Mouse (Mus musculus) liver, adult (tissue): ENCODE measurements around the gene Alad.

Source experiments
- GATA4 ChIP-seq: IDR thresholded peaks from 2 replicates; pipeline ENCODE4 v1.6.1; 2014; ENCODE audit warnings: mild to moderate bottlenecking, low read length; ENCODE audit not compliant: insufficient replicate concordance

Alad gene

DNA sequence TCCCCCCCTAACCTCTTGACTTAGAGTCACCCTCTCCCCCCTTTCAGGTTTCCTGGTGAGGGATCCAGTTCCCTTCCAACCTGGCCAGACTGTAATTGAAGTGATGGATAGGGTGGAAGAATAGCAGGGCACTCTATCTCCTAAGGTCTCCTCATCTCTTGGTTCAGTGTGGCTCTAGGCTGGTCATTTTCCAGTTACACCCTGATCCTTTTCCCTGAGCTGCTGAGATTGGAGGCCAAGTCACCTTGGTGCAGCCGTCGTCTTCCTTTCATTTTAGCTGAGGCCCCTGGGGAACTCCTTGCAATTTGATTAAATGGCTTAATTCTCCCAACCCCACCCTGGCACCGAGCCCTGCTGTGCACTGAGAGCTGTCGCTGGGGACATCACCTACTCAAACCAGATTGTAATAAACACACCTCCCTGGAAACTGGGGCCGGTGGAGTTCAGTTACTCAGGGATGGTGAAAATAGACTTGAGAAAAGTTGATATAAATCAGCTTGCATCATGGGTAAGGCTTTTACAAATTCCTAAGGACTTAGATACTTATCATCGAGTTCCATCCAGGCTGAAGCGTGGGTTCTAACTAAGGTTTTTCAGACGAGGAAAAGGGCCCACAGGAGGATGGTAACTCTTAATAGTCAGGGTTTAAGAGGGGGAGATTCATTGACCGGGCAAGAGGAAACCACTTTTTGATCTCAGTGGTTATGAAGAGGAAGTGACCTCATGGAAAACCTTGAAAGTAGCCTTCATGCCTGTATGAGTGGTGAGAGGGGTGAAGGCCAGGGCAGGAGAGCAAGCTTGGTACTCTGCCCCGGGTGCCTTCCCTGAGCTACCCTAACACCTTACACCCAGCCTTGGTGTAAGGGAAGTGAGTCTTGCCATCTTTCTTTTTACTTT, 38.8 kb downstream of the Alad start:
- TF ChIP-seq GATA4 = no peak

DNA sequence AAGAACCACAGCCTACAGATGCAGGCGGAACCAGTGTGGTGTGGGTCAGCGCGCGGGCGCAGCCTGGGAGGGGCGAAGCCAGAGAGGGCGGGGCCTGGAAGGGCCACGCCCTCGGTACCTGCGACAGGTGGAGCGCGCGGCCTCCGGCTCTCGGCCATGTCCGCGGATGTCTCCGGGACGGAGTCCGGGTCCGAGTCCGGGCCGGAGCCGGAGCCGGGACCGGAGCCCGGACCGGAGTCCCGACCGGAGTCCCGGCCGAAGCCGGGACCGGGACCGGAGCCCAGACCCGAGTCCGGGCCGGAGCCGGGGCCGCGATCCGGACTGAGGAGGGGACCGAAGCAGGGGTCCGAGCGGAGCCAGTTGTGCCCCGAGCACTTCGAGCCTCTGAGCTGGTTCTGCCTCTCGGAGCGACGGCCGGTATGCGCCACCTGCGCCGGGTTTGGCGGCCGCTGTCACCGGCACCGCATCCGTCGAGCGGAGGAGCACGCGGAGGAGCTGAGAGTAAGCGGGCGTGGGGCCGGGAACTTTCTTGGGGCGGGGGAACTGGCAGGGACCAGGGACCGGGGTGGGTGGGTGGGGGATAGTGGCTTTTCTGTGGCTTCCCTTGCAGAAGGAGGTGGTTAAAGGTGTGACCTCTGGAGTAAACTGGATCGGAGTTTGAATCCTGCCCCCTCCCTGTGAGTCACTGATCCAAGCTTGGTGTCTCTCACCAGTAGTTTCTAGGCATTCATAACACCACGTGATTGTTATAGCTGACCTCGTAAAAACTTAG, 39.6 kb downstream of the Alad start, which contains the start of gene Bspry:
TSS of gene Bspry (plus strand) at position 117 of the 772 bp plus-strand sequence.
- TF ChIP-seq GATA4 = no peak

DNA sequence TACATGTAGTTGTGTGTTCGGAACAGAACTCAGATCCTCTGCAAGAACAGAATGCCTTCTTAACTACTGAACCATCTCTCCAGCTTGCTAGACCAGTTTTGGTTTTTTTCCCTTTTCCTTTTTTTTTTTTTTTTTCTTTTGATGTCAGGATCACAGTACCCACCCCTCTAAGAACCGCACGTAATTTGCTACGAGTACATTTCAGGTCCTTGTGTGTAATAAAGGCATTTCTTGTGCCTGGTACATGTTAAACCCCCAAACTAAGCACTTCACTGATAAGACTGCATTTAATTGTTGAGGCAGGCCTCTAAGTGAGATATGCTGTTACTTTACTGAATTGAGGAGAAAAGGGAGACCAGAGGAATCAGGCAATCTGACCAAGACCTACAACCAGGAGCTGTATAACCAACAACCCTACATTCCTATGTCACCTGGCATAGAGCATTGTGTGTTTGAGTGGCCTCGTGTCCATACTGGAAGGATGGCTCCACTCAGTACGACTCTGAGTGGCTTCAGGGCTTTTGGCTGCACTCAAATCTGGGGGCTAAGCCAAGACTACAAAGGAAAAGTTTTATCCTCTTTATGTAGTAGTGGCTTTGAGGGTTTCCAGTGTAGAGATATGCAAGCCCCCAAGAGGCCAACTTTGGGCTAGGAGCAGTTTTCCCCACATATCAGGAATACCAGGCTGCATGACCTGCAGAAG, 42.0 kb downstream of the Alad start:
- TF ChIP-seq GATA4 = no peak

DNA sequence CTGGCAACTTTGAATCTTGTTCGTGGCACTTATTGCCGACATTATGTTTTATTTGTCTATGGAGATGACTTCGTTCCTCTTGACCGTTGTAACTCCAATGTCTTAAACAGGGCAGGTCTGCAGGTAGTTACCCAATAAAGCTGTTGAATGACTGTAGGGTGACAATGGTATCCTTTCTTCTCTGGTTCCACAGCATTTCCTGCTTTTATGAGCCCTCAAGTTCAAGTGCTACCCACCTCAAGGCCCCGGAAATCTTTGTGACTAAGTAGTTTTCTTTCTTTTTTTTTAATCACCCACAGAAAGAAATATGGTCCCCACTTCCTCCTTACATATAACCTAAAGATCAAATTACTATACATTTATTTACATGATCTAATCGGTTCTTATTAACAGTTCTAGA, 43.9 kb downstream of the Alad start:
- no peak for TF ChIP-seq GATA4

DNA sequence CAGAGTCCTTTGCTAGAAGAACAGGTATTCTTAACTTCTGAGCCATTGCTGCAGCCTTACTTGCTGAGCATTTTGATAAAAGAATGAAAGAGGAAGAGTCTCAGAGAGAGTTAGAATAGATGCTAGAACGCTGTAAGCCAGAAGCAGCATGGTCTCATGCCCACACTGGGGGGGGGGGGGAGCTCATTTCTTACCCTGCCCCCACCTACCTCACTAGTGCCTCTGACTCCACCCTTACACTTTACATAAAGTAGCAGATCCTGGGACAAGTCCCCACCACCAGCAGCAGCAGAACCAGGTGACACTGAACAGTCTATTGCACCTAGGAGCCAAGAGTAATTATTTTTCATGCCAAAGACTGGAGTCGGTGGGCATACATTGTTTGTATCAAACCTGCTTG, 44.6 kb downstream of the Alad start:
- no peak for TF ChIP-seq GATA4

DNA sequence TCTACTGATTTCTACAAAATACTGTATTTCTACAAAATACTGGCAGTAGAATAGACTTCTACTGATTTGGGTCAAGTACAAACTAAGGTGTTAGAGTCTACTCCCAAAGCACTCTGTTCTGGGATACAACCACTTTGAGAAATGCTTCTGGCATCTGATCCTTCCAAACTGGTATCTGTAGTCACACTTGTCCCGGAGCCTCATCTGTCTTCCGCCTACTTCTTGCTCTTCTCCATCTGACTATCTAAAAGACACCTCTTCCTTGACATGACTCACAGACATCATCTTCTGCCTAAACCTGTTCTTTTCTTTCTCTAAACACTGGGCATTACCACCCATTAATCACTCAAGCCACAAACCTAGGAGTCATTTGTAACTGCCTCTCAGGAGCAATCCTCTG, 47.6 kb downstream of the Alad start:
- no peak for TF ChIP-seq GATA4

DNA sequence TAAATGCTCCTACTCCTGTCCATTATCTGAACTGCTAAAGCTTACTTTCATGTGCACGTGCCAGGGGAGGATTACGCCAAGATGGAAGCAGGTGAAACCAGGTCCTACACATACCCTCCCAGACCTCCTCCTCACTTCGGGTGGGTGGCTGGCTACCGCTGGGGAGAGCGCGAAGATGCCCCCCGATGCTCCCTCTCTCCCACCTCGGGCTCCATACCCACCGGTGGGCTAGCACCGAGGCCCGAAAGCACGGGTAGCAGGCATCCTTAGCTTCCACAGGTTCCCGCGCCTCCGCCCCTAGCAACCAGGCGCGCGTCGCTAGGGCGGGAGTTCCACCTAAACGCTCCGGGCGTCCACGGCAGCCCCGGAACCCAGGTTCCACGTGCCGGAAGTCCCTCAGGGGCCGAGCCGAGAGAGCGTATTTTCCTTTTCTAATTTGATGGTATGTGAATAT, 49.1 kb downstream of the Alad start, which contains the start of gene Wdr31:
TSS of gene Wdr31 (minus strand) at position 299 of the 454 bp plus-strand sequence.
- TF ChIP-seq GATA4 = no peak; the same call in 1 of the 2 replicates

DNA sequence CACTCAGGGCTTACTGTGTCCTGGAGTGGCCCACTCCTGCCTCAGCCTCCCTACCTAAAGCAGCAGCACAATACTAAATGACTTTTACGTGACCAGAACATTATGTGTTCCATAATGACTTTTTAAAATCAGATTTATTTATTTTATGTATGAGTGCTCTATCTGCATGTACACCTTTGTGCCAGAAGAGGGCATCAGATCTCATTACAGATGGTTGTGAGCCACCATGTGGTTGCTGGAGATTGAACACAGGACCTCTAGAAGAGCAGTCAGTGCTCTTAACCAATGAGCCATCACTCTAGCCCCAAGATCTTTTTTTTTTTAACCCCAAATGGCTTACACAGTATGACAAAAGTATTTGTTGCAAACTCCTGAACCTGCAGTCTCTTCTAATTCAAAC, 51.6 kb downstream of the Alad start:
- no peak for TF ChIP-seq GATA4

DNA sequence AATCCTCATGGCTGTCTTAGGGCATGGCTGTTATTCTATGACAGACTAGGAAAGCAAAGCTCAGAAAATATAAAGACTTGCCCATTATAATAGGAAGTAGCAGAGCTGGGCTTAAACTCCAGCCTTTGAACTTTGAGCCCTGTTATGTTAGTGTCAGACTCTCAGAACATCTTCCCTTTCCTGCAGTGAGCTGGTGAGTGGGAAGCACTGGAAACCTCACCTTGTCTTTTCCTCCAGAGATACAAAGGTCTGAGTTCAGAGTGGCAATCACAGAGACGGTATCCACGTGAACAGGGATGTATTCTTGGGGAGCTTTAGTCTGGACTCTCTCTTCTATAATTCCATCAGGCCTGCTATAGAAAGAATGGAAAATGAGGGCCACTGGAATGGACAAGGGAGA, 56.6 kb downstream of the Alad start:
- no peak for TF ChIP-seq GATA4

DNA sequence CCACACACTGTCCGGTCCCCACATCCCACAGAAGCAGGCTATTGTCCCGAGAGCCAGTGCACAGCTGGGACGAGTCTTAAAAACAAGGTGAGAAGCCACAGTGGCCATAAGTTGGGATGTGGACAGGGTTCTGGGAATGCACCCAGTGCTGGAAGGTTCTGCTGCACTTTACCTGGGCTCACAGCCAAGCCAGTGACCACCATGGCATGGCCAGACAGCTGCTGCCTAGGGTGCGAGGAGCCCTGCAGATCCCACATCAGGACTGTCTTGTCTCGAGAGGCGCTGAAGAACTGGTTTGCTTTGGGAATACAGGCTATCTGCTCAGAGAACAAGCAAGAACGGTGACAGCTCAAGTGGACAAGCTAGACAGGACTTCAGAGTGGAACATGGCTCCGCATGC, 59.4 kb downstream of the Alad start:
- TF ChIP-seq GATA4 = no peak
